Mouse (Mus musculus) limb, embryonic 15.5 days (tissue): ENCODE data around the gene Misp. TPM values are rescaled to one million over a fixed set of nuclear protein-coding genes. Genes with fewer than 3 reads are reported as not detected.

Experiments used
- ATAC-seq: fragments of 200-750 bp; cut with Nextera tagmentation; 2 replicates; pipeline ENCODE4 v1.8.0; 2017; ENCODE audit warnings: low read depth, moderate TSS enrichment; ENCODE audit not compliant: insufficient number of reproducible peaks, low FRiP score, low TSS enrichment
- H3K27ac ChIP-seq: fragments of 300-500 bp; sonication (generic); 2 replicates; pipeline ENCODE4 v1.5.1; 2015; ENCODE audit warnings: moderate library complexity, mild to moderate bottlenecking, inconsistent platforms
- H3K27me3 ChIP-seq: fragments of 300-500 bp; sonication (generic); 2 replicates; pipeline ENCODE4 v1.6.1; 2015; ENCODE audit warnings: inconsistent platforms
- H3K36me3 ChIP-seq: fragments of 300-500 bp; sonication (generic); 2 replicates; pipeline ENCODE4 v1.6.1; 2015; ENCODE audit warnings: inconsistent platforms
- H3K4me1 ChIP-seq: fragments of 300-500 bp; sonication (generic); 2 replicates; pipeline ENCODE4 v1.6.1; 2015; ENCODE audit warnings: inconsistent platforms
- H3K4me2 ChIP-seq: fragments of 300-500 bp; sonication (generic); 2 replicates; pipeline ENCODE4 v1.6.1; 2015; ENCODE audit warnings: mild to moderate bottlenecking, inconsistent platforms
- H3K4me3 ChIP-seq: fragments of 300-500 bp; sonication (generic); 2 replicates; pipeline ENCODE4 v1.5.1; 2015; ENCODE audit warnings: mild to moderate bottlenecking, inconsistent platforms
- H3K9ac ChIP-seq: fragments of 300-500 bp; sonication (generic); 2 replicates; pipeline ENCODE4 v1.6.1; 2015; ENCODE audit warnings: inconsistent platforms
- H3K9me3 ChIP-seq: fragments of 300-500 bp; sonication (generic); 2 replicates; pipeline ENCODE4 v1.6.1; 2016; ENCODE audit warnings: inconsistent platforms
- WGBS: fragments of 180-500 bp; shearing (Covaris S2); methylation state at CpG from one replicate; pipeline ENCODE4 v1.1.7; 2015; 5-methylcytosine and 5-hydroxymethylcytosine counted together
- polyA plus RNA-seq: library from polyadenylated mRNA; unstranded; fragments of >200 nt; fragmentation: Nextera tagmentation; extraction: Ambion mirVana; gene quantifications from 2 replicates; pipeline ENCODE4 v1.2.1, GENCODE M21; 2015

Gene Misp
- 0.56 and 1.6 TPM in 2 replicates for polyA plus RNA-seq

DNA sequence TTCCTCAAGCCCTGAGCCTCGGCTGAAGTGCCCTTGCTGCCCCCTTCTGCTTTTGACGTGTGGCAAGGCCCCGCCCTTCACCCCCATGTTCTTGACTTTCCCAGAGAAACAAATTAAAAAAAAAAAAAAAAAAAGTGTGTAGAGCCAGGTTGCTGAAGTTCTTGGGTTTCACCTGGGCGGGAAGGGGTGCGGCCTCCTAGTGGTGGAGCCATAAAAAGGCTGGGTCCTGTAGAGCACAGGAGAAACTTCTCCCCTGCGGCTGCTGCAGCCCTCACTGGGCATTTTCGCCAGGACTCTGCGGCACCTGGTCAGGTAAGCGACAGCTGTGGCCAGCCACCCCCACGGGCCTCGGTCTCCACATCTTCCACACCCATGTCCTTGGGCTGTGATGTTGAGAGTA lies at the start of gene Misp:
Gene Misp, plus strand, starts transcription at position 208 of the 400 bp plus-strand sequence.
- H3K9me3 ChIP-seq, result no peaks in the 10 kb centered on the region
- peaks cover 42% of the 10 kb centered on the region for H3K36me3 ChIP-seq
- no peak within 1 kb of the TSS for H3K9ac ChIP-seq
- peaks cover 19% of the 10 kb centered on the region for H3K4me1 ChIP-seq
- H3K27ac ChIP-seq, result no peak within 1 kb of the TSS
- 48% methylated on average over 11 of the region's 11 CpGs for WGBS
- no peak within 1 kb of the TSS for H3K4me3 ChIP-seq
- no peak within 1 kb of the TSS for H3K4me2 ChIP-seq
- no peaks in the 10 kb centered on the region for H3K27me3 ChIP-seq
- ATAC-seq, result no peak

DNA sequence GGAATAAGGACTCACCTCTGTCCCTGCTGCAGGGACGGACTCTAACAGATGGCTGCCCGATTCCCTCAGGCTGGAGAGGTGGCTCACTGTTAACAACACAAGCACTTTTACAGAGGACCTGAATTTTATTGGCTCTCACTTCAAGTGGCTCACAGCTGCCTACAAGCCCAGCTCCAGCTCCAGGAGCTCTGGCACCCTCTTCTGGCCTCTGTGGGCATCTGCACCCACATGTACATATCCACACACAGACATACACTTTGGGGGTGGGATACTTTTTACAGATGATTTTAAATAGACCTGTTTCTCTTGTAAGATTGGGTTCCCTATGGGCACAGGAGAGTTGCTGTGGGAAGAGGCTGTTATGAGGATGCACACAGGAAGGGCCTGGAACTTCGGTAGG lies 48.5 kb upstream of the Misp start:
- Histone ChIP-seq H3K9me3 (no peaks in the 10 kb centered on the region), H3K36me3 (no peaks in the 10 kb centered on the region), H3K4me3 (no peak overlapping the region), H3K27me3 (no peaks in the 10 kb centered on the region), H3K4me2 (no peak overlapping the region), H3K27ac (no peak overlapping the region), H3K9ac (no peak overlapping the region), H3K4me1 (peaks cover 22% of the 10 kb centered on the region)
- WGBS, result 79% methylated on average over 3 of the region's 3 CpGs
- no peak for ATAC-seq

DNA sequence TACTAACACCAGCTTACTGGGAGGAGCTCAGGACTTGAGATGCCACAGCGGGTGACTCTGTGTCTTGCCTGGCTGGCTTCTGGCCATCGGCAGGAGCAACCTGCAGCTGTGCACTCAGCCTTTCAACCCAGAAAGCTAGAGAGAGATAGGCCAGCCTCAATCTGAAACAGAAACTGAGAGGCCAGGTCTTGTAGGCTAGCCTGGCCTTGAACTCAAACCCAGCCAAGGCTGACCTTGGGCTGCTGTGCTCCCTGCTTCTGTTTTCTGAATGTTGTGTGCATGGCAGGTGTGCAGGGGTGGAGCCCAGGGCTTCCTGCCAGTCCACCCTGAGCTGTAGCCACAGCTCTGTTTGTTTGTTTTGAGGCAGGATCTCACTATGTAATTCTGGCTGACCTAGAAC lies 47.6 kb upstream of the Misp start:
- peaks cover 22% of the 10 kb centered on the region for H3K4me1 ChIP-seq
- no peak overlapping the region for H3K9ac ChIP-seq
- H3K4me3 ChIP-seq, result no peak overlapping the region
- H3K36me3 ChIP-seq, result no peaks in the 10 kb centered on the region
- H3K9me3 ChIP-seq, result no peaks in the 10 kb centered on the region
- no peak overlapping the region for H3K27ac ChIP-seq
- H3K27me3 ChIP-seq, result no peaks in the 10 kb centered on the region
- H3K4me2 ChIP-seq, result no peak overlapping the region
- WGBS, result 86% methylated on average over 2 of the region's 2 CpGs
- ATAC-seq, result no peak

DNA sequence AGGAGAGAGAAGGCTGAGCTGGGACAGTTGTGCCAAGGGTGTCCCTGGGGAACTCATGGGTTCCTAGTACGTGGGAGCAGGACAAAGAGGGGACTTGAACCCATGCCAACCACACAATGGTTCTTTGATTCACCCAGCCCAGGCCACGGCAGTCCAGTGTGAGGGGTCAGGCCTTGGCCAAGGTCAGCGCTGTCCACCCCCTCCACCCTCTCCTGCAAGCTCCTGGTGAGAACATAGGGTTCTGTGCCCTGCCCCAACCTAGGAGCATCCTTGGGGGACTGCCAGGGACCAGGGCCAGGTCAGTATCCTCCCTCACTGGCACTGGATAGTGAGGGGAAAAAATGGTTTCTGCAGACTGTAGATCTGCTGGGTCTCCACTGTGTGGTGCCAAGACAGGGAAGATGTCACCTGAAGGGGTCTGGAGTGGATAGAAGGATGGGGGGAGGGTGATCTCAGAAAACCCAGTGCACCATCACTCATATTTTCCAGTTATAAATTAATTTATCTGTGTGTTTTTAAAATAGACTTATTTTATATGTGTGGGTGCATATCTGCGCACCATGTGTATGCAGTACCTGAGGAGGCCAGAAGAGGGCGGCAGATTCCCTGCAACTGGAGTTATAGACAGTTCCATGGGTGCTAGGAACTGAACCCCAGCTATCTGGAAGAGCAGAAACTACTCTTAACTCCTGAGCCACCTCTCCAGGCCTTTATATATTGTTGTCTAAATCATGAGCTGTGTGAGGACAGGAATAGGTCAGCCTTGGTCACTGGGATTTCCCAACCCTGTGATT lies 46.1 kb upstream of the Misp start:
- no peak for ATAC-seq
- H3K36me3 ChIP-seq, result no peaks in the 10 kb centered on the region

DNA sequence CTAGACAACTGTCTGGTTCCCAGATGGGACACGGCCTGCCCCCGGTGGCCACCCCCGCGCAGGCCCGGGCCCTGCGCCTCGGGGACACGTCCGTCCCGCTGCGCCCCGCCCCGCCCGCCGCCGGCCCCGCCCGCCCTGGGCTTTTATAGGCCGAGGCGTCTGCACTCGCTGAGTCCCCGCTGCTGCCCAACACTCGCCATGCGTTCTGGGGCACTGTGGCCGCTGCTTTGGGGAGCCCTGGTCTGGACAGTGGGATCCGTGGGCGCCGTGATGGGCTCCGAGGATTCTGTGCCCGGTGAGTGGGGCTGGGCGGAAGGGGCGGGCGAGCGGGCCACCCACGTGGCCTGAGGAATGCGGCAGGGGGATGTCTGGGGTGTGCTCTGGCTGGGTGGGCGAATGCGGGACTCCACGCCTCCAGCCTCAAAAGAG lies 43.7 kb upstream of the Misp start, which contains the start of gene Fstl3:
Gene Fstl3, plus strand, starts transcription at position 170 of the 429 bp plus-strand sequence.
- H3K36me3 ChIP-seq, result no peaks in the 10 kb centered on the region
- no peak for ATAC-seq
- H3K27me3 ChIP-seq, result peaks cover 17% of the 10 kb centered on the region
- under 1% methylated on average over 39 of the region's 39 CpGs for WGBS
- peak within 1 kb of the TSS; percentile 54 for H3K27ac ChIP-seq
- H3K4me3 ChIP-seq, result peak within 1 kb of the TSS; percentile 50
- H3K9me3 ChIP-seq, result no peaks in the 10 kb centered on the region
- peak within 1 kb of the TSS; percentile 55 for H3K9ac ChIP-seq
- H3K4me1 ChIP-seq, result peaks cover 47% of the 10 kb centered on the region
- H3K4me2 ChIP-seq, result peak within 1 kb of the TSS; percentile 82

More for the DNA sequence above, 46.1 kb upstream of the Misp start:
- no peak overlapping the region for H3K4me2 ChIP-seq
- peaks cover 5% of the 10 kb centered on the region; the same call in 1 of the 2 replicates for H3K27me3 ChIP-seq
- no peak overlapping the region for H3K9ac ChIP-seq
- no peaks in the 10 kb centered on the region for H3K9me3 ChIP-seq
- H3K4me1 ChIP-seq, result peaks cover 28% of the 10 kb centered on the region
- no peak overlapping the region for H3K4me3 ChIP-seq
- WGBS, result 74% methylated on average over 5 of the region's 5 CpGs
- no peak overlapping the region for H3K27ac ChIP-seq

DNA sequence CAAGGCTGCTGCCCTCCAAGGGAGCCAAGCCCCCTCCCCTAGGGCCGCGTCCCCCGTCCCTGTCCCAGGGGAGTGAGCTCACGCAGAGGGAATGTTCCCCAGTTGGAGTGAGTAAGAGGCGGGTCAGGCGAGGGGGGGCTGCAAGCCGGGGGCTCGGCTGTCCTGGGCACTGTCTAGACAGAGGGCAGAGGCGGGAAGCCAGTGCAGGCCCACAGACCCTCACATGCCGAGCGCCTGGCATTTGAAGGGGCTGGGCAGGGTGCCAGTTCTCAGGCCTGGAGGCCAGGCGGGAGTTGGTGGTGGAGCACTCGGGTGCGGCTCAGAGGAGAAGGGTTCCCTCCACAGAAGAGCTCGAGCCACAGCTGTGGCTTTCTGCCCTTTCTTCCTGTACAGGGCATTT lies 42.8 kb upstream of the Misp start:
- peak overlapping the region; percentile 82 for H3K4me2 ChIP-seq
- no peak overlapping the region for H3K9ac ChIP-seq
- WGBS, result 8% methylated on average over 15 of the region's 15 CpGs
- no peaks in the 10 kb centered on the region for H3K9me3 ChIP-seq
- H3K27ac ChIP-seq, result peak overlapping the region; percentile 51
- peaks cover 47% of the 10 kb centered on the region for H3K4me1 ChIP-seq
- ATAC-seq, result no peak
- peaks cover 24% of the 10 kb centered on the region for H3K27me3 ChIP-seq
- no peaks in the 10 kb centered on the region for H3K36me3 ChIP-seq
- peak overlapping the region; percentile 50 for H3K4me3 ChIP-seq

DNA sequence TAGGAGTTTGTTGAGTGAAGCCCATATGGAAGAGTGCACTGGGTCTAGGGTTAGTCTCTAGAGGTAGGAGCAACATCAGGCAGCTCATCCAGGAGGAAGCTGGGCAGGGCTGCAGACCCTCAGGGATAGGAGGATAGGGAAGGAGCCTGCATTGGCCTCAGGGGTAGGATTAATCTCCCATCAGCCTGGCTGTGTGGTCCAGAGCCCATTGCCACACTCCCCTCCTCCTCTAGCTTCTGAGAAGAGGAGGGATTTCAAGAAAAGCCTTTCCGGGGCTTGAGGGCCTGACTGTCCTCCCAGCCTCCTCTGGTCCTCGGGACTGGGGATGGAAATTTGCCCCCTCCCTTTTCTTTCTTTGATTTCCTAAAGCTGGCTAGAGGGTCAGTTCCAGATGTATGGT lies 41.6 kb upstream of the Misp start:
- Histone ChIP-seq H3K4me3 (no peak overlapping the region), H3K27ac (no peak overlapping the region), H3K9me3 (no peaks in the 10 kb centered on the region), H3K9ac (no peak overlapping the region), H3K4me2 (no peak overlapping the region), H3K4me1 (peaks cover 47% of the 10 kb centered on the region), H3K36me3 (no peaks in the 10 kb centered on the region), H3K27me3 (peaks cover 27% of the 10 kb centered on the region)
- 6% methylated on average over 2 of the region's 2 CpGs for WGBS
- ATAC-seq, result no peak

DNA sequence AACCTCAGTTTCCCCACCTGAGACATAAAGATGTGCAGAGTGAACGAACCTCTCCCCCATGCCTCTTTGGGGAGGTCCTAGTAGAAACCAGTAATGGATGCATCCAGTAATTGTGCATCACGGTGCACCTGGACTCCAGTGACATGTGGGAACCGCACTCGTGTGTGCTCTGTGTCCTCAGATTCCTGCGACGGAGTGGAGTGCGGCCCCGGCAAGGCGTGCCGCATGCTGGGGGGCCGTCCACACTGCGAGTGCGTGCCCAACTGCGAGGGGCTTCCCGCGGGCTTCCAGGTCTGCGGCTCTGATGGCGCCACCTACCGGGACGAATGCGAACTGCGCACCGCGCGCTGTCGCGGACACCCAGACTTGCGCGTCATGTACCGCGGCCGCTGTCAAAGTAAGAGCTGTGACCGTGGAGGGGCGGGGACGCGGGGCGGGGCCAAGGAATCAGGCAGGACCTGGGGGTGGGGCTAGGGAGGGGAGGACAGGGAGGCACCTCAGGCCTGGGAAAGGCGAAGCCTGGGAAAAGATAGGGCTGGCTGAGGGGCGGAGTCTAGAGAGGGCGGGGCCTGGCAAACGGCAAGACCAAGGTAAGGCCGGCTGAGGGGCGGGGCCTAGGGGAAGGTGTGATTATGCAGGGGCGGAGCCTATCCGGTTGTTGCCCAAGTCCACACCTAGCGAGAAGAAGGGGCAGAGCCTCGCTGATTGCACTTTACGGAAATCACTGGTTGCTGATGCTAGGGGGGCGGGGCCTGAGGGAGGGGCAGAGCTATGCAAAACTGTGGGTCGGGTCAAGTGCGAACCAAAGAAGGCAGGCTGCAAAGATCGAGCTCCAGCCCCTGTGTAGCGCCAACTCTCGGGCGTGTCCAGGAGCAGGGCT lies 40.8 kb upstream of the Misp start:
- H3K9me3 ChIP-seq, result no peaks in the 10 kb centered on the region
- peaks cover 47% of the 10 kb centered on the region for H3K4me1 ChIP-seq
- peak overlapping the region; percentile 80 for H3K4me2 ChIP-seq
- H3K36me3 ChIP-seq, result no peaks in the 10 kb centered on the region
- peak; percentile 86 for ATAC-seq
- H3K27ac ChIP-seq, result peak overlapping the region; percentile 51; the same call in 1 of the 2 replicates
- peaks cover 34% of the 10 kb centered on the region for H3K27me3 ChIP-seq
- H3K9ac ChIP-seq, result no peak overlapping the region
- H3K4me3 ChIP-seq, result peak overlapping the region; percentile 43
- under 1% methylated on average over 54 of the region's 55 CpGs for WGBS

DNA sequence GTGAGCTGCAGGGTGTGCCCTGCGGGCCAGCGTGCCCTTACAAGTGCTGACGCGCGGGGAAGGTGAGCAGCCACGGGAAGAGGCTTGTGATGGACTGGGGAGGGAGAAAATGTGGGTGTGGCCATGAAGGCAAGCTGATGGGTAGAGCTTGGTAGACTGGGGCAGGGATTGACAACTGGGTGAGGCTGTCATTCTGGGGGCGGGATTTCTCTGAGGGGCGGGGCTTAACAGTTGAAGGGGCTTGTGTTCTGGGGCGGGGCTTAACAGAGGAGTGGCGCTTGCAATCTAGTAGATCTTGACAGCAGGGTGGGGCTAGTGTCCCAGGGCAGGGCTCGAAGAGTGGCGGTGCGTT lies 40.1 kb upstream of the Misp start:
- no peak overlapping the region for H3K9ac ChIP-seq
- no peaks in the 10 kb centered on the region for H3K36me3 ChIP-seq
- ATAC-seq, result no peak
- peak overlapping the region; percentile 80 for H3K4me2 ChIP-seq
- H3K27me3 ChIP-seq, result peaks cover 34% of the 10 kb centered on the region
- H3K27ac ChIP-seq, result 0 out of 2 replicates have a peak overlapping the region, but pooled peaks have one; percentile 43
- peak overlapping the region; percentile 43 for H3K4me3 ChIP-seq
- H3K9me3 ChIP-seq, result no peaks in the 10 kb centered on the region
- WGBS, result under 1% methylated on average over 13 of the region's 13 CpGs
- H3K4me1 ChIP-seq, result peaks cover 47% of the 10 kb centered on the region

DNA sequence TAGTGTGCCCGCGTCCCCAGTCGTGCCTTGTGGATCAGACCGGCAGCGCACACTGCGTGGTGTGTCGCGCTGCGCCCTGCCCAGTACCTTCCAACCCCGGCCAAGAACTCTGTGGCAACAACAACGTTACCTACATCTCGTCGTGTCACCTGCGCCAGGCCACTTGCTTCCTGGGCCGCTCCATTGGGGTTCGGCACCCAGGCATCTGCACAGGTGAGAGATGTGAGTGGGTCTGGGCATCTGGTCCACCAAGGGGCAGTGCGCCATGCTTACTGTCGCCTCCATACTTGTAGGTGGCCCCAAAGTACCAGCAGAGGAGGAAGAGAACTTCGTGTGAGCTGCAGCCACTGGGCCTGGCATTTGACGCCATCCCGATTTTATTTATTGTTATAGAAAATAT lies 39.6 kb upstream of the Misp start:
- Histone ChIP-seq H3K9me3 (no peaks in the 10 kb centered on the region), H3K9ac (no peak overlapping the region), H3K36me3 (no peaks in the 10 kb centered on the region), H3K27ac (peak overlapping the region; percentile 43; the same call in 1 of the 2 replicates), H3K4me3 (peak overlapping the region; percentile 43), H3K4me1 (peaks cover 47% of the 10 kb centered on the region), H3K4me2 (peak overlapping the region; percentile 80), H3K27me3 (peaks cover 34% of the 10 kb centered on the region)
- WGBS, result 28% methylated on average over 21 of the region's 21 CpGs
- no peak for ATAC-seq

DNA sequence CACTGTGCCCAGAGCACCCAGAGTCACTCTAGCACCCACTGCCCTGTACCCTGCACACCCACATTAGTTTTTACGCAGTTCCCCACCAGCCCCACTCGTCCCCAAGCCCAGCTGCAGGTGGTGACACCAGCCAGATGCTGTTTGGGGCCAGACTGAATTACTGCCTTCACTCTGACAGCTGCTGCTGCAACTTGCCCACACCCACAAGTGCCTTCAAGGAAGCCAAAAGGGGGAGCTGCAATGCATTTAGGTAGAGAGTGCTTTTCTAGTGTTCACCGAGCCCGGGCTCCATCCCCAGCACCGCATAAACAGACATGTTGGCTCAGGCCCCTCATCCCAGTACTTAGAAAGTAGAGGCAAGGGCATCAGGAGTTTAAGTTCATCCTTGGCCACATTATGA lies 38.8 kb upstream of the Misp start:
- Histone ChIP-seq H3K4me2 (no peak overlapping the region), H3K27ac (no peak overlapping the region), H3K27me3 (peaks cover 34% of the 10 kb centered on the region), H3K36me3 (no peaks in the 10 kb centered on the region), H3K4me3 (0 out of 2 replicates have a peak overlapping the region, but pooled peaks have one; percentile 43), H3K4me1 (peaks cover 42% of the 10 kb centered on the region), H3K9me3 (no peaks in the 10 kb centered on the region), H3K9ac (no peak overlapping the region)
- 45% methylated on average over 5 of the region's 5 CpGs for WGBS
- no peak for ATAC-seq

DNA sequence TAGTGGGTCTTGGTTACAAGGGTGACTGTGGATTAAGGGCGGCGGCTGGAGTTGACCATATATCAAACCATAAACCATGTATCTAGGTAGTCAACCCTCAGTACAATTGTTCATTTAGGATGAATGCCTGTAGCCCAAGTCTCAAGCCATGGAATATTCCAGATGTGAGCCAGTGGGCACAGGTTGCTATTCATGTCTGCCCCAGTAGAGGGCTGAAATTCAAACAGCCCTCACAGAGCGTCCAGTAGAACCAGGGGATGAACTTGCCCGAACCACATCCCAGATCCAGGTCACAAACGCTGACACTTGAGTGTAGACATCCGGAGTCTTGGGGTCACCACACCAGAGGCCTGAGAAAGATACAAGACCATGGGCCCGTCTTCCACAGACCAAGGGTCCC lies 37.7 kb upstream of the Misp start:
- ATAC-seq, result no peak
- no peak overlapping the region for H3K4me3 ChIP-seq
- H3K27ac ChIP-seq, result no peak overlapping the region
- no peaks in the 10 kb centered on the region for H3K36me3 ChIP-seq
- H3K9me3 ChIP-seq, result no peaks in the 10 kb centered on the region
- no peak overlapping the region for H3K4me2 ChIP-seq
- H3K4me1 ChIP-seq, result peaks cover 31% of the 10 kb centered on the region
- H3K27me3 ChIP-seq, result peaks cover 34% of the 10 kb centered on the region
- H3K9ac ChIP-seq, result no peak overlapping the region
- WGBS, result 60% methylated on average over 7 of the region's 7 CpGs
